Mouse (Mus musculus): ENCODE measurements around the gene 2610318N02Rik.

Gene 2610318N02Rik

GRCm38 (mm10) chr16:17110771-17111743, 13.9 kb downstream of the 2610318N02Rik start, which contains the start of gene Ppil2:
TSS of gene Ppil2 (minus strand) at chr16:17111257.
- DNase-seq (ENCODE audit: low spot score in 2 of 2) = peak; percentile 35 to 65

- DNase-seq (ENCODE audit: low spot score in 2 of 2) = no peak
These were observed 20.4 kb downstream of the 2610318N02Rik start for GRCm38 (mm10) chr16:17104600-17104999.

GRCm38 (mm10) chr16:17102630-17103220, 22.2 kb downstream of the 2610318N02Rik start:
- no peak for DNase-seq (ENCODE audit: low spot score in 2 of 2)

DNA sequence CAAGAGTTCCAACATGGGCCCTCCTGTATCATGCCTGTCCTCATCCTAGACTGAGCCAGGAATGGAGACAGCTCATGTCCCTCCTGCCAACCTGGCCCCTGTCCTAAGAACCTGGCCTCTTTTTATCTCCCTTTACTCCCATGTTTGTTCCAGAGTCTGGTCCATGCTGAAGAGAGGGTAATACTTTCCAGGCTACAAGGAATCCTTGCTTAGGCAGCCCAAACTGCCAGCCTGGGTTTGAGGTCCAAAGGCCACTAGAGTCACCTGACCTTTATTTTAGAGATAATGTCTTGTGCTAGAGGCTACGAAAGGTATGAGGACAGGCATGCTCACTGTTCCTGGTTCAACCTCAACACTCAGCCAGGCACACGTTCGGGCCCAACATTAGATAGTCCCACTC, 28.0 kb downstream of the 2610318N02Rik start:
- no peak for DNase-seq (ENCODE audit: low spot score in 2 of 2)

DNA sequence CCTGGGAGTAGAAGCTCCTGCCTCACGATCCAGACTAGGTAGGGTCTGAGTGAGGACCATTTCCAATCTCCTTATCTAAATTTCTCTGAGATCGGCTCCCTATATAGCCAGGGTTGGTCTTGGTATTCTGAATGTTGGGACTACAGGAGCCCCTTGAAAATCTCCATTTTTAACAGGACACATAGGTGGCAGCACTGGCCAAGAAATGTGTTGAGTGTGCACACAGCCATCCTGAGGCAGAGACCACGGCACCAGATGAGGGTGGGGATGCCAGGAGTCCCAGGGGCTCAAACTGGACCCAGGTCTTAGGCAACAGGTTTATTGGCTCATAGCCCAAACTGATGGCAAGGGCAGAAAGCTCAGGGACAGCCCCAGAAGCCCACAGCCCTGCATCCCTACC, 36.6 kb downstream of the 2610318N02Rik start:
- DNase-seq (ENCODE audit: low spot score in 2 of 2) = no peak

DNA sequence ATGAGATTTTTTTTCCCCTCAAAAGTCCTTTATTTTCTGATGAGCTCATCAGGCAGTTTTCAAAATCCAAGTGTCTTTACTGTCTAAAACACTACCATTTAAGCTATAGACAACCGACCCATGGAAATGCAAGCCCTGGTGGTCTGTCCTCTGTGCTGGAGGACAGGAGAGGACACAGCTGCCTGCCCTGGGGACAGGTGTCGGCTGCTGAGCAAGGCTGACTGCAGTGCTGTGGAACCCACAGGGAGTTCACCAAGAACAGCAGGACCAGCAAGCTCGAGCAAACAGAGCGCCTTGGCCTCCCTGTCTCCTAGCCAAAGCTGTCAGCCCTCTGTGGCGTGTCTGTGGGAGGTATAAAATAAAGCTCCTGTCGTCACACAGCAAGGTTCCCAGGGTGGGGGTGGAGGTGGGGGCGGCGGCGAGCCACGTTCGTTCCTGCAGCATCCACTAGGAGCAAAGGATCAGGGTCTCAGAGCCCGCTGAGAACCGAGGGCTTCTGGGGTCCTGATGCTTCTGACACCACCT, 38.2 kb downstream of the 2610318N02Rik start:
- DNase-seq (ENCODE audit: low spot score in 2 of 2) = peak in 1 of 2 experiments; percentile 49

DNA sequence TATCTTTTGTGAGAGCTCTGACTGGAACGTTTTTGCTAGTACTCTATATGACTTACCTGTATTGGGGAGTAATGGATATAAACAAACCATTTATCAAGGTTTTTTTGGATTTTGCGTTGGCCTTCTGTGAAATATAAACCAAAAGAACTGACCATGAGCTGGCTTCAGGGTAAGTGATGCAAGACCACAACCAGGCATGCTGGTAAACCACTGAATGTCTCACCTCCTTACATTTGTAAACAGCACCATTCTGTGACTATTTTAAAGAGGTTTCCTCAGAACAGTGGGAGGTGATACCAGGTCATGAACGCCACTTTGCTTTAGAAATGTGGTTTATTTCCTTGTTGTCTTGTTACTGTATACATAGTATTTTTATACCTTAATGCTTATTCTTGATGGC, 38.7 kb downstream of the 2610318N02Rik start:
- no peak for DNase-seq (ENCODE audit: low spot score in 2 of 2)

GRCm38 (mm10) chr16:17085636-17086035, 39.3 kb downstream of the 2610318N02Rik start:
- no peak for DNase-seq (ENCODE audit: low spot score in 2 of 2)

DNA sequence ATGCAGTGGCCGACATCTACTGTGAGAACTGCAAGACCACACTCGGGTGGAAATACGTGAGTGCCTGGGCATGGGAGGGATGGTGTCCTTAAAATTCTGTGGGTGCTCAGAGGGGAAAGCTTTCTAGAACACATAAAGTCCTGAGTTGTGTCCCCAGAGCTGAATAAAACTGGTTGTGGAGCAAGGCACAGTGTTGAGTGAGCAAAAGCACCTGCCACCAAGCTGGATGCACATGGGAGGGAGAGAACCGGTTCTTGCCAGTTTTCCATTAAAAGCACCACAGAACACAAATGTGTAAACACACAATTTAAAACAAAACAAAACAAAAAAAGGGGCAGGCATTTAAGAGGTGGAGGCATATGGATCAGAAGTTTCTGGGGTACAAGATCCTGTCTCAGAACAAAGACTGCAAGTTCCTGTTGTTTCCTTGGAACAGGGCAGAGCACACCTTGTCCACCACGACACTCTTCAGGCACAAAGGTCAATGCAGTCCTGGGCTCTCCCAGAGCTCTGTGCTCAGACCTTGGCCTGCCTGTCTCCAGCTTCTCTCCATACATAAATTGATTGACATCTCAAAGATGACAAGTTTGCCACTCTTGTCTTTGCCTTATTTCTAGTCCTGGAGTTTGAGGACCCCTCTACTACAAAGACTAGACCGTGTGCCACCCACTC, 42.7 kb downstream of the 2610318N02Rik start:
- DNase-seq (ENCODE audit: low spot score in 2 of 2) = no peak

GRCm38 (mm10) chr16:17078101-17078500, 46.9 kb downstream of the 2610318N02Rik start:
- no peak for DNase-seq (ENCODE audit: low spot score in 2 of 2)

- DNase-seq (ENCODE audit: low spot score in 2 of 2) = no peak
These were observed 48.1 kb downstream of the 2610318N02Rik start for GRCm38 (mm10) chr16:17076869-17077268.

- no peak for DNase-seq (ENCODE audit: low spot score in 2 of 2)
These were observed 48.7 kb downstream of the 2610318N02Rik start for GRCm38 (mm10) chr16:17076301-17076700.

GRCm38 (mm10) chr16:17073000-17073399, 52.0 kb downstream of the 2610318N02Rik start:
- DNase-seq (ENCODE audit: low spot score in 2 of 2) = peak in 1 of 2 experiments; percentile 51

- no peak for DNase-seq (ENCODE audit: low spot score in 2 of 2)
These were observed 54.3 kb downstream of the 2610318N02Rik start for GRCm38 (mm10) chr16:17070716-17071115.

DNA sequence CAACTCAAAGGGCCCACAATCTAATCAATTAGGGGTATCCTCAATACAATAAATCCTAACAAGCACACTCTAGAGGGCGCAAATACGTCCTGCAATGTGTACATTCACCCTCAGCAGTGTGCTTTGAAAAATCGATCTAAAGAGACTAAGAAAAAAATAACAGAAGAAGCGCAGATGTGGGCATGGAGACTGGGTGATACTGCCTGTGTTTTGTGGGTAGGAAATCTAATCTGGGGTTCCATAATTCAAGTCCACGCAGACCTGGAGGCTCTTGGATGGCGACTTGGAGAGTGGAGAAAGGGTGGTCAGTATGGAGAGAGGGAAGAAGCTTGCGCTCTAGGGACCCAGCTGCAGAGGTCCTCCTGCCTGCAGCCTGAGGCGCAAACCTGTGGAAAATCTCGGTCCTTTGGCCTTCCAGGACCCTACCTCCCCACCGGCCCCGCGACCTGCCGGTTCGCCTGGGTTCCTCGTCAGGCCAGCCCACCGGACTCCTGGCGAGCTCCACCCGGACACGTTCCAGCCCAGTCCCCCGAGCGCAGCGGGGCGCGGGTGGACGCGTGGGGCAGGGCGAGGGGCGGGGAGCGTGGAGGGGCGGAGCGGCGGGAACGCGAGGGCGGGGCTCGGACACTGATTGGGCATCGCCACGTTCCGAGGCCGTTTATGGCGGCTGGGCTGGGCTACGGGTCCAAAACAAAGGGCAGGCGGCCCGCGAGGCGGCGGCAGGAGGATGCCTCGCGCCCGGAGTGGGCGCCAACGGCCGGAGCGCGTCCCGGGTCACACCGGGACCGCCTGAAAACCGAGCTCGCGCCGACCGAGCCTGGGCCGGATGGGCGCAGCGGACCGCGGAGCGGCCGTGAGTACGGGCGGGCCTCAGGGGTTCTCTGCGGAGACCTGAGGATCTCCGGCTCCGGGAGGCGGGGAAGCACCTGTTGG, 55.2 kb downstream of the 2610318N02Rik start, which contains the start of gene Ypel1:
Ypel1 (plus strand) TSS at position 186 of the 933 bp plus-strand sequence.
- DNase-seq (ENCODE audit: low spot score in 2 of 2) = peak in 1 of 2 experiments; percentile 80

DNA sequence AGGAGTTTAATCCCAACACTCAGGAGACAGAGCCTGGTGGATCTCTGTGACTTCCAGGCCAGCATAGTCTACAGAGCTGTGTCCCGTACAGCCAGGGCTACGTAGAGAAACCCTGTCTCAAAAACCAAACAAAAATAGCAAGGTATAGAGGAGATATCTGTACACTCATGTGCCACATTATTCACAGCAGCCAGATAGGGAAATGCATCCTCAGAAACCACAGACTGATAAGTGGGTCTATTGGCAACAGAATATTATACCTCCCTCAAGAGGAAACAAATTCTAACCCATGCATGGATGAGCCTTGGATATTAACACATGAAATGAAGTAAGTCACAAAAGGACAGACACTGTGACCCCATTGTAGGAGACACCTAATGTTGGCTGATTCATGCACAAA, 57.4 kb downstream of the 2610318N02Rik start:
- no peak for DNase-seq (ENCODE audit: low spot score in 2 of 2)

Measured in left cerebral cortex, adult 9 months (tissue).